Mouse (Mus musculus): ENCODE results near the gene Ip6k1. TPM values are rescaled to one million over a fixed set of nuclear protein-coding genes. Genes with fewer than 3 reads are reported as not detected.
A peak's percentile ranks its signal among the peaks of the same experiment; 100 is the strongest.

The Ip6k1 gene
- polyA plus RNA-seq, 1 experiment: 34.4 TPM

DNA sequence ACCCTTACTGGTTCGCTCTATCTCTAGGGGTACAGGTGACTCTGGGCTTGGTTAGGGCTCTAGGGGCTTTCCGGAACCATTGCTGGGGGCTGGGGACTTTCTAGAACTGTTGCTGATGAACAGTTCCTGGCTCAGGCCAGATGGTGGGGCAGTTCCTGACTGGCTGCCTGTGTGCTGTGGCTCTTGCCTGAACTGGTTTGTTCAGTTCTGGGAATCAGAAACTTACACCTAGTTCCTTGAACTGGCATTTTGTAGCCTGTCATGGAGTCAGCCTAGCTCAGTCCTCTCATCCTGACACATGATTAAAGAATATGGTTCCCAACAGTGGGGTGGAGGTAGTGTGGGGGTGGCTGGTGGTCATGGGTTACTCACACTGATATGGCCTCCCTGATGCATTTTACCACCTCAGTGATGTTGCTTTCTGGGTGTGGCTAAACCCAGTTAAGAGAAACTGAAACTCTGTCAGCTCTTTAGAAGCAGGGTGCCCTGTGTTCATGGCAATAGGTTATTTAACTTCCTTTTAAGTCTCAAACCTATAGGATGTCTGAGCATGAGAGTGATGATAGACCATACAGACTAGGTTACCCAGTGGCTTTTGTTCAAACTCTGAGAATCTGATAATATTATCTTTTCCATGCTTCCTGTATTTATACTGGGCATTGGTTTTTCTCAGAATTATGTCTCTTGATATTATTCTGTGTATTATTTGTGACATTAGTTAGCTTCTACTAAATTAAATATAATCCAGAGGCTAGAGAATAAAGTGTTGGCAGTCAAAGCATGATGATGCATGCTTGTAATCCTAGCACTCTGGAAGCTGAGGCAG is 33.2 kb downstream of the Ip6k1 start:
- H3K27me3 ChIP-seq (ENCODE audit: control insufficient read depth, insufficient read depth, insufficient read length): no peaks in the 10 kb centered on the region
- H3ac ChIP-seq (ENCODE audit: control insufficient read depth, insufficient read length): no peak overlapping the region
- no peak overlapping the region for H3K4me3 ChIP-seq
- H3K36me3 ChIP-seq (ENCODE audit: control insufficient read depth, insufficient read depth): peaks cover 12% of the 10 kb centered on the region
- H3K79me2 ChIP-seq (ENCODE audit: control insufficient read depth, insufficient read depth): no peaks in the 10 kb centered on the region
- no peak overlapping the region for H3K4me2 ChIP-seq (ENCODE audit: low read depth)
- no peak for TF ChIP-seq SRF (IDR thresholded peaks at IDR 0.05; ENCODE audit: control insufficient read depth, insufficient read length, low read depth)
- no peak for TF ChIP-seq E2F4 (IDR thresholded peaks at IDR 0.05; ENCODE audit: insufficient read depth)
- no peak for TF ChIP-seq REST (IDR thresholded peaks at IDR 0.05; ENCODE audit: insufficient read depth, insufficient read length)
- TF ChIP-seq CEBPB (IDR thresholded peaks at IDR 0.05; ENCODE audit: insufficient read depth, poor library complexity, severe bottlenecking): no peak
- TF ChIP-seq TCF3 (IDR thresholded peaks at IDR 0.05; ENCODE audit: insufficient read length, low read depth): no peak
- TF ChIP-seq POLR2A (IDR thresholded peaks at IDR 0.05; ENCODE audit: insufficient read length, low read depth): no peak
- no peak for TF ChIP-seq MYOG (IDR thresholded peaks at IDR 0.05; ENCODE audit: control insufficient read depth in 1 of 3, insufficient read depth in 1 of 3, insufficient read length in 2 of 3, low read depth in 2 of 3)
- no peak for TF ChIP-seq USF1 (IDR thresholded peaks at IDR 0.05; ENCODE audit: low read depth)
- no peak for TF ChIP-seq MYOD1 (IDR thresholded peaks at IDR 0.05; ENCODE audit: control insufficient read depth in 1 of 3, insufficient read length in 2 of 3, low read depth in 2 of 3)
- TF ChIP-seq MAX (IDR thresholded peaks at IDR 0.05; ENCODE audit: low read depth): no peak
- TF ChIP-seq TCF12 (IDR thresholded peaks at IDR 0.05; ENCODE audit: insufficient read depth, poor library complexity, severe bottlenecking): no peak
- TF ChIP-seq POLR2AphosphoS2 (IDR thresholded peaks at IDR 0.05; ENCODE audit: insufficient read length, low read depth): no peak

DNA sequence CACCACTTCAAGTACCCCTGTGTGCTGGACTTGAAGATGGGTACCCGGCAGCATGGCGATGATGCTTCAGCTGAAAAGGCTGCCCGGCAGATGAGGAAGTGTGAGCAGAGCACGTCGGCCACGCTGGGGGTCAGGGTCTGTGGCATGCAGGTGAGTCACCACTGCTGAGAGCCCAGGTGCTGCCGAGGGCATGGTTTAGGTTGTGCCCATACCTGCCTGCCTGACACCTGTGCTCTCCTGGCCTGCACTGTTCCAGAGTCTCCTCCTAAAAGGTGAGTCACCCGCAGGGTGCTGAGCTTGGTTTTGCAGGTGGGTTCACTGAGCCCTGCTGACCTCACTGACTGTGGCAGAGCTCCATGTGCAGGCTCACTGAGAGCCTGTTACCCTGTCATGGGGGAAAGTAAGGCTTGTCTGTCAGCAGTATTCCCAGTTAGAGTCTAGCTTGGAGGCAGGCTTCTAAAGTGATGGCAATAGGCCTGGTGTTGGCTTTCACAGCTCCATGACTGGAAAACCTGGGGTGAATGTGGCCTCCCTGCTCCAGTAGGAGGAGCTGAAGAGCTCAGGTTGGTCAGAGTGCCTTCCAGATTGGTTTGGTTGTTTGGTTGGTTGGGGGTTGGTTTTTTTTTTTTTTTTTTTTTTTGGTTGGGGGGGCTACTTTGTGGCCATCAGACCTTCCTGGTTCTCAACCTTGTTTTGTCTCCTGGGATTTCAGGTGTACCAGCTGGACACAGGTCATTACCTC is 42.6 kb downstream of the Ip6k1 start:
- no peak overlapping the region for H3K4me3 ChIP-seq
- H3ac ChIP-seq (ENCODE audit: control insufficient read depth, insufficient read length): no peak overlapping the region
- H3K79me2 ChIP-seq (ENCODE audit: control insufficient read depth, insufficient read depth): peaks cover 5% of the 10 kb centered on the region
- TF ChIP-seq POLR2A (IDR thresholded peaks at IDR 0.05; ENCODE audit: insufficient read length, low read depth) (no peak), REST (IDR thresholded peaks at IDR 0.05; ENCODE audit: insufficient read depth, insufficient read length) (no peak), E2F4 (IDR thresholded peaks at IDR 0.05; ENCODE audit: insufficient read depth) (no peak), POLR2AphosphoS2 (IDR thresholded peaks at IDR 0.05; ENCODE audit: insufficient read length, low read depth) (peak; percentile 23)
- no peaks in the 10 kb centered on the region for H3K27me3 ChIP-seq (ENCODE audit: control insufficient read depth, insufficient read depth, insufficient read length)
- peaks cover 4% of the 10 kb centered on the region for H3K36me3 ChIP-seq (ENCODE audit: control insufficient read depth, insufficient read depth)
- no peak overlapping the region for H3K4me2 ChIP-seq (ENCODE audit: low read depth)

DNA sequence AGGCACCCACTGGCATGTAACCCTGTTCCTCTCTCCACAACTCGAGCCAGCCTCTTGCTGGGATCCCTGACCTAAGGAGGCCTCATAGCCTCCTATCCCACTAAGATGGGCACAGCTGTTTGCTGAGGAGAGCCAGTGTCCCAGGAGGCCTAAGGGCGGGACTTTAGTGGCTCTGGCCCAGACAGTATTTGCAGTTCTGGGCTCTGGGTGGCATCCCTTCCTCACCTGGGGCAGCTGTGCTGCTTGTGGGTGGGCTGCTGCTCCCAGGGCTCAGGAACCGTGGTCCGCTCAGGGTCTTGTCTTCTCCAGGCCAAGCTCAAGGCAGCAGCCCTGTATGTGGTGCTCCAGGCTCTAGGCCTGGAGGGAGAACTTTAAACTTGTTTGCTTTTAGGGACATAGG is 44.3 kb downstream of the Ip6k1 start:
- H3K36me3 ChIP-seq (ENCODE audit: control insufficient read depth, insufficient read depth): no peaks in the 10 kb centered on the region
- H3K4me3 ChIP-seq: no peak overlapping the region
- TF ChIP-seq POLR2A (IDR thresholded peaks at IDR 0.05; ENCODE audit: insufficient read length, low read depth) (no peak), TCF3 (IDR thresholded peaks at IDR 0.05; ENCODE audit: insufficient read length, low read depth) (no peak), USF1 (IDR thresholded peaks at IDR 0.05; ENCODE audit: low read depth) (no peak), POLR2AphosphoS2 (IDR thresholded peaks at IDR 0.05; ENCODE audit: insufficient read length, low read depth) (no peak), TCF12 (IDR thresholded peaks at IDR 0.05; ENCODE audit: insufficient read depth, poor library complexity, severe bottlenecking) (no peak), SRF (IDR thresholded peaks at IDR 0.05; ENCODE audit: control insufficient read depth, insufficient read length, low read depth) (no peak), MYOG (IDR thresholded peaks at IDR 0.05; ENCODE audit: control insufficient read depth in 1 of 3, insufficient read depth in 1 of 3, insufficient read length in 2 of 3, low read depth in 2 of 3) (no peak), MAX (IDR thresholded peaks at IDR 0.05; ENCODE audit: low read depth) (no peak), CEBPB (IDR thresholded peaks at IDR 0.05; ENCODE audit: insufficient read depth, poor library complexity, severe bottlenecking) (no peak)

DNA sequence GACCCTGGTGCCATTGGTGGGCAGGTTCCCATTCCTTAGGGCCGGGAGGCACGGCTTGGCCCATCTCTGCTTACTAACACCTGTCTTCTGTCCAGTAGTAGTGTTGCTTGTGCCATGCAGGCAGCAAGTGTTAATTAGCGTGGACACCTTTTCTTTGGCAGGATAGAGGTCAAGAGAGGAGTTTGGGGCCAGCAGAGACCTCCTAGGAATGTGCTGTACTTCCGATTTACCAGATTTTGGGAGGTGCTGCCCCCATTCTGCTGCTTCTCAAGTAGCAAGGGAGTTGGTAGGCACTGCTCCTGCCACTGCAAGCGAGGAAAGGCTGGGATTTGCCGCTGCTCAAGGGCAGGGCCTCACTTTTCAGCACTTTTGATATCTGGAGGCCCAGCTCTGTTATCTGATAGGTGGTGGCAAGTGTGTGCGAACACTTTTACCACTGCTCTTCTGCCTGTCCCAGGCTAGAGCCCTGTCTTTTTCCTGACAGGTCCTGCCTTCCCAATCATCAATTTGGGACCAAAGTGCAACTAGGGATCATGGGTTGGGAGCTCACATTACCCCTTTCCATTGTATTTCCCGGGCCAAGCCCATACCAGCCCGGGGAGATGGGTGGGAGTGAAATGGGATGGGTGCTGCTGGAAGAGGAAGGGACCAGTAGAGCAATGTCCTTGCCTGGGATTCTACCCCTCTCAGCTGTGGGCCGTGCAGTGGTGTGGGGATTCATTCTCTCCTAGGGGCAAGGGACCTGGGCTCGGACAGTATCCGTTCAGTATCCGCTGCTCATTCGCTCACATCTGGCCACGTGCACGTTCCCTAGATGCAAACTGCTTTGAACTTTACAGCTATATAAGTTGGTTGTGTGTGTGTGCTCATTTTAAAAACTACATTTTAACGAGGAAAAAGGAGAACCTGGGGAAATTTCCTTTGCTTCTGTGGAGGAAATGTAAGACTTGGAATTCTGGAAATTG is 45.6 kb downstream of the Ip6k1 start:
- Histone ChIP-seq H3K27me3 (ENCODE audit: control insufficient read depth, insufficient read depth, insufficient read length) (no peaks in the 10 kb centered on the region), H3K4me3 (peak overlapping the region; percentile 77), H3K4me2 (ENCODE audit: low read depth) (peak overlapping the region; percentile 88), H3ac (ENCODE audit: control insufficient read depth, insufficient read length) (no peak overlapping the region), H3K36me3 (ENCODE audit: control insufficient read depth, insufficient read depth) (no peaks in the 10 kb centered on the region), H3K79me2 (ENCODE audit: control insufficient read depth, insufficient read depth) (peaks cover 7% of the 10 kb centered on the region)
- no peak for TF ChIP-seq POLR2A (IDR thresholded peaks at IDR 0.05; ENCODE audit: insufficient read length, low read depth)
- no peak for TF ChIP-seq MAX (IDR thresholded peaks at IDR 0.05; ENCODE audit: low read depth)
- no peak for TF ChIP-seq TCF3 (IDR thresholded peaks at IDR 0.05; ENCODE audit: insufficient read length, low read depth)
- no peak for TF ChIP-seq USF1 (IDR thresholded peaks at IDR 0.05; ENCODE audit: low read depth)
- TF ChIP-seq TCF12 (IDR thresholded peaks at IDR 0.05; ENCODE audit: insufficient read depth, poor library complexity, severe bottlenecking): no peak
- no peak for TF ChIP-seq MYOD1 (IDR thresholded peaks at IDR 0.05; ENCODE audit: control insufficient read depth in 1 of 3, insufficient read length in 2 of 3, low read depth in 2 of 3)
- TF ChIP-seq MYOG (IDR thresholded peaks at IDR 0.05; ENCODE audit: control insufficient read depth in 1 of 3, insufficient read depth in 1 of 3, insufficient read length in 2 of 3, low read depth in 2 of 3): no peak
- TF ChIP-seq REST (IDR thresholded peaks at IDR 0.05; ENCODE audit: insufficient read depth, insufficient read length): no peak
- TF ChIP-seq E2F4 (IDR thresholded peaks at IDR 0.05; ENCODE audit: insufficient read depth): no peak
- no peak for TF ChIP-seq SRF (IDR thresholded peaks at IDR 0.05; ENCODE audit: control insufficient read depth, insufficient read length, low read depth)
- TF ChIP-seq POLR2AphosphoS2 (IDR thresholded peaks at IDR 0.05; ENCODE audit: insufficient read length, low read depth): no peak

More for the DNA sequence above, 44.3 kb downstream of the Ip6k1 start:
- H3ac ChIP-seq (ENCODE audit: control insufficient read depth, insufficient read length): no peak overlapping the region
- peaks cover 7% of the 10 kb centered on the region for H3K79me2 ChIP-seq (ENCODE audit: control insufficient read depth, insufficient read depth)
- no peak overlapping the region for H3K4me2 ChIP-seq (ENCODE audit: low read depth)
- H3K27me3 ChIP-seq (ENCODE audit: control insufficient read depth, insufficient read depth, insufficient read length): no peaks in the 10 kb centered on the region

Measured in myocyte (in vitro differentiated cells).